Comparison of ENCODE assay signal across 22 mouse cellular contexts in the genomic region with DNA sequence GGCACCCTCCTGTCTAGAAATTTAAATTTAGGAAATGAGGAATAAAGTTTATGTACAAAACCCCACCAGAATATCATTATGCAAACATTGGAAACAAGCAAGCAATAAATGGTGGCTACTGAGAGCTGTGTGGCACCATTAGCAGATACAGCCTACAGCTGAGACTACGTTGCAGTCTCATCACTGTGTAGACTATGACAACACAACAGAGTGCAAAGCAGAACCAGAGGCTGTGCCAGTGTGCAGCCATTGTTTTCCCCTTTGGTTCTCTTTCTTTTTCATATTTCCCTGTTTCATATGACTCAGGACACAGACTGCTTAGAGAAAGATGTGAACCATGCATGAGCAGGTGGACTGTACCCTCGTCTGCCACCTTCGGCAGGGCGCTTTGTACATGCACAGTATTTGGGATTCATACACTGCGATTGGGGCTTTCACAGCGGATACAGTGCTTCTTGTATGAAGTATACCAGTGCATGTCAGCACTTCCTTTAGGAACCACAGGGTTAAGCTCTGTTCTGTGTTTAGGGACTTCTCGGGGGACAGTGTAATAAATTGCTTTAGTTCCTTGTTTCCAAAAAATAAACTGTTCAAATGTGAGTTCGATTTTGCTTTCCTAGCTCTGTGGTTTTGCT.
DNase-seq lines count a peak whose midpoint lies in the region; ATAC-seq and TF ChIP-seq lines count a peak whose summit lies in the region.
"Had no signal": no experiment of that assay in that cellular context is flagged by ENCODE, and none has a peak within 500 bp of the region (broad histone marks: within the 10 kb centered on the region; RNA-seq: fewer than 3 reads in every experiment).

No protein-coding gene starts in this region.

- no peak overlapping the region for H3K9ac ChIP-seq in heart, adult 2 months (ENCODE audit: low read depth, low read length)
- H3K9ac ChIP-seq in hindbrain, embryonic 14.5 days, result no peak overlapping the region
- H3K9ac ChIP-seq: embryonic facial prominence, embryonic 13.5 days; forebrain, embryonic 13.5 days; forebrain, postnatal 0 days; hindbrain, embryonic 13.5 days; intestine, embryonic 15.5 days had no signal

- intact Hi-C loops in heart, adult 2 months (cut with DNase I), result loop anchor here (2.0 kb wide), 1 partner anchor 14 kb away; no protein-coding TSS in a partner anchor

- WGBS in heart, adult 2 months, result 84% methylated on average over 8 of the region's 8 CpGs
- 92% methylated on average over 8 of the region's 8 CpGs for WGBS in hindbrain, embryonic 14.5 days

- 0 out of 2 replicates have a peak, but pooled peaks have one; percentile 30 for ATAC-seq in erythroid progenitor cell, adult 5-6 weeks (replicated peaks; ENCODE audit: low FRiP score, poor library complexity, severe bottlenecking)
- ATAC-seq in megakaryocyte, adult 5-6 weeks (ENCODE audit: poor library complexity, severe bottlenecking), result peak; percentile 60
- ATAC-seq in hindbrain, embryonic 14.5 days (ENCODE audit: low FRiP score), result no peak
- ATAC-seq: activated CD4-positive, CD25-positive, alpha-beta regulatory T cell, adult 4 months; forebrain, embryonic 13.5 days; forebrain, postnatal 0 days; intestine, embryonic 15.5 days; Patski had no signal

- H3K27ac ChIP-seq in heart, adult 2 months, result no peak overlapping the region
- peak overlapping the region; percentile 81 for H3K27ac ChIP-seq in bone marrow macrophage, adult 2 months (ENCODE audit: insufficient read depth, low read depth, low read length)
- no peak overlapping the region for H3K27ac ChIP-seq in hindbrain, embryonic 14.5 days
- H3K27ac ChIP-seq: embryonic facial prominence, embryonic 13.5 days; forebrain, embryonic 13.5 days; heart, embryonic 10.5 days; hindbrain, embryonic 13.5 days; intestine, embryonic 15.5 days had no signal

- H3K79me2 ChIP-seq in heart, adult 2 months (replicated peaks; ENCODE audit: control insufficient read depth, insufficient read depth, low read length), result no peaks in the 10 kb centered on the region

- TF ChIP-seq CTCF in heart, adult 2 months (IDR thresholded peaks at IDR 0.05), result no peak
- no peak for TF ChIP-seq CTCF in bone marrow macrophage, adult 2 months (IDR thresholded peaks at IDR 0.05; ENCODE audit: low read depth, low read length)

- H3K27me3 ChIP-seq in heart, adult 2 months (ENCODE audit: control insufficient read depth, insufficient read depth, low read length), result no peaks in the 10 kb centered on the region
- no peaks in the 10 kb centered on the region for H3K27me3 ChIP-seq in hindbrain, embryonic 14.5 days (ENCODE audit: control insufficient read depth, insufficient read depth, low read length)
- H3K27me3 ChIP-seq: embryonic facial prominence, embryonic 13.5 days; forebrain, embryonic 13.5 days; hindbrain, embryonic 13.5 days; intestine, embryonic 15.5 days; Patski had no signal

- peaks cover 16% of the 10 kb centered on the region for H3K4me1 ChIP-seq in heart, adult 2 months (ENCODE audit: control insufficient read depth, insufficient read depth, low read length)
- H3K4me1 ChIP-seq in bone marrow macrophage, adult 2 months (ENCODE audit: control insufficient read depth, insufficient read depth, low read length), result peaks cover 22% of the 10 kb centered on the region
- H3K4me1 ChIP-seq in hindbrain, embryonic 14.5 days (replicated peaks; ENCODE audit: control insufficient read depth, insufficient read depth, low read length), result peaks cover 6% of the 10 kb centered on the region; the same call in 1 of the 2 replicates

- no peak for TF ChIP-seq EP300 in heart, adult 2 months (IDR thresholded peaks at IDR 0.05; ENCODE audit: insufficient read depth, low read depth, low read length)

- H3K9me3 ChIP-seq in hindbrain, embryonic 14.5 days (ENCODE audit: control insufficient read depth, low read length), result no peaks in the 10 kb centered on the region
- H3K9me3 ChIP-seq: embryonic facial prominence, embryonic 13.5 days; forebrain, embryonic 13.5 days; heart, embryonic 10.5 days; hindbrain, embryonic 13.5 days; intestine, embryonic 15.5 days had no signal

- peak; percentile 86 for DNase-seq in heart, adult 11 months
- DNase-seq in heart, adult 2 months, result no peak
- no peak for DNase-seq in embryo, embryonic 9.5 days (ENCODE audit: extremely low spot score)
- DNase-seq in heart, adult 18-20 months, result no peak
- no peak for DNase-seq in hindbrain, embryonic 14.5 days (ENCODE audit: low spot score)
- DNase-seq: adrenal gland, postnatal 14 days; cerebellum, adult 2 months; cerebellum, postnatal 14 days; forebrain, postnatal 0 days; gastrocnemius, postnatal 36 days; heart, postnatal 10 days; heart, postnatal 4 days had no signal

- peaks cover 18% of the 10 kb centered on the region for H3K36me3 ChIP-seq in heart, adult 2 months (ENCODE audit: control insufficient read depth, insufficient read depth, low read length)
- no peaks in the 10 kb centered on the region; the same call in 1 of the 2 replicates for H3K36me3 ChIP-seq in hindbrain, embryonic 14.5 days (replicated peaks; ENCODE audit: control insufficient read depth, insufficient read depth)
- H3K36me3 ChIP-seq: embryonic facial prominence, embryonic 13.5 days; hindbrain, embryonic 13.5 days; intestine, embryonic 15.5 days had no signal

- TF ChIP-seq POLR2A in heart, adult 2 months (IDR thresholded peaks at IDR 0.05; ENCODE audit: insufficient read depth, low read depth, low read length), result no peak
- no peak for TF ChIP-seq POLR2A in bone marrow macrophage, adult 2 months (IDR thresholded peaks at IDR 0.05; ENCODE audit: borderline replicate concordance, low read depth, low read length)

- no peak overlapping the region for H3K4me3 ChIP-seq in heart, adult 2 months
- H3K4me3 ChIP-seq in bone marrow macrophage, adult 2 months (ENCODE audit: insufficient read depth, low read length), result peak overlapping the region; percentile 32
- H3K4me3 ChIP-seq in hindbrain, embryonic 14.5 days (replicated peaks; ENCODE audit: low read length), result no peak overlapping the region
- H3K4me3 ChIP-seq: embryonic facial prominence, embryonic 13.5 days; forebrain, embryonic 13.5 days; heart, embryonic 10.5 days; hindbrain, embryonic 13.5 days; intestine, embryonic 15.5 days had no signal

- no peak overlapping the region for H3K4me2 ChIP-seq in hindbrain, embryonic 14.5 days (replicated peaks)
- H3K4me2 ChIP-seq: embryonic facial prominence, embryonic 13.5 days; forebrain, embryonic 13.5 days; hindbrain, embryonic 13.5 days; intestine, embryonic 15.5 days had no signal
